Mouse (Mus musculus): ENCODE results near the gene Tdp1. TPM values are rescaled to one million over a fixed set of nuclear protein-coding genes. Genes with fewer than 3 reads are reported as not detected.
A peak's percentile ranks its signal among the peaks of the same experiment; 100 is the strongest.

Gene Tdp1
- 119 and 130 TPM in 2 replicates for total RNA-seq (2014; fragmentation: Nextera tagmentation)
- total RNA-seq (2017), result 30.2 and 35.3 TPM in 2 replicates
- 21.0 and 32.1 TPM in 2 replicates for polyA plus RNA-seq (2012)

DNA sequence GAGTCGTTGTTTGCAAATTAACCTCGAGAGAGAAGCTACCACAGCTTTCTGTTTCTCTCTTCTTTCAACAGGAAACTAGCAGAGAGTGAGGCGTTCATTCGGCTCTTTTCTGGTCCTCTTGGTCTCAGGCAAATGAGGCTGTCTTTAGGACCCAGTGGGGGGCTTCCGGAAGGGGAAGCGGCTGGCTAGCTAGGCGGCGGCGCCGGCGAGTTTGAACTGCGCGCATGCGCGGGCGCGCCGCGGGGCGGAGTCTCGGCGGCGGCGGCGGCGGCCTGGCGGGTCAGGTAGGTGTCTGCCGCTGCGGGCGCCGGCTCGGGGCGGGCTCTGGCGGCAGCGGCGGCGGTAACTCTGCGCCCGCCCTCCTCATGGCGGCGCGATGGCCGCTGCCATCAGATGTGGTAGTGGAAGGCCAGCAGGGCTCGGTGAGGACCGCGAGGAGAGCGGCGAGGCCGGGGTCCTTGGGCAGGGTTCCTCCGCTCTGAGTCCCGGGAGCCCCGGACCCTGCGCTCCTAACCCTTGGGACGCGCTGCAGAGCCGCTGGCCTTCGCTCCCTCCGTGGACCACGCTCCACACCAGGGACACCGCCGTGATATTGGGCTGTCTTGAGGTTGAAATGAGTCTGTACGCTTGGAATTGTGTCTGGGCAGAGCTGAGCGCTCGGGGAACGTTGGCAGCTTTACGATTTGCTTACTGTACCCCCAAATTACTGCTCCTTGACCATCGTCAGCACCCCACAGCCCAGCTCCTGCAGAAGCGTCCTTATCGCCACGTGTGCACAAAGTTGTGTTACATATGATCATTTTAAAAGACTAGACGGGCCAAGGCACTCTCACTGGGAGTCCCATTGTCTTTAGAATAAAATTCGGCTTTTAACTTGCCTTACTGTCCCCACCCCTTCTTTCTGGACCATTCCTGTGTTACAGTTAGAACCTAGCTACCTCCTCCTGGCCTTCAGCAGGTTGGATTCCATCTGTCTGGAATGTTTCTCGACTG, at the start of gene Tdp1, which contains the start of gene Efcab11:
Gene Tdp1, plus strand, starts transcription at position 249 of the 993 bp plus-strand sequence.
Gene Efcab11, minus strand, starts transcription at position 171 of the 993 bp plus-strand sequence.
- Histone ChIP-seq H3K4me1 (ENCODE audit: insufficient read depth, low read depth, low read length) (peaks cover 33% of the 10 kb centered on the region), H3K9me3 (replicated peaks) (no peaks in the 10 kb centered on the region), H3K4me3 (ENCODE audit: low read depth, low read length) (peak within 1 kb of the TSS; percentile 81), H3K36me3 (replicated peaks) (peaks cover 33% of the 10 kb centered on the region), H3K27me3 (ENCODE audit: insufficient read depth, low read length) (no peaks in the 10 kb centered on the region)
- ATAC-seq (ENCODE audit: extremely low read depth, insufficient number of reproducible peaks, low FRiP score, poor library complexity, severe bottlenecking) (peak; percentile 47), DNase-seq (ENCODE audit: low spot score) (peak; percentile 97)
- no peak for TF ChIP-seq GATA2 (IDR thresholded peaks at IDR 0.05; ENCODE audit: borderline replicate concordance, low read depth, low read length)
- no peak for TF ChIP-seq GATA1 (IDR thresholded peaks at IDR 0.05; ENCODE audit: borderline replicate concordance, low read length)
- no peak for TF ChIP-seq TAL1 (conservative IDR thresholded peaks at IDR 0.05; ENCODE audit: low read depth, low read length)
- no peak for TF ChIP-seq CTCF (IDR thresholded peaks at IDR 0.05; ENCODE audit: low read depth, low read length)
- TF ChIP-seq POLR2AphosphoS5 (IDR thresholded peaks at IDR 0.05; ENCODE audit: insufficient replicate concordance, low read depth, low read length), result no peak

DNA sequence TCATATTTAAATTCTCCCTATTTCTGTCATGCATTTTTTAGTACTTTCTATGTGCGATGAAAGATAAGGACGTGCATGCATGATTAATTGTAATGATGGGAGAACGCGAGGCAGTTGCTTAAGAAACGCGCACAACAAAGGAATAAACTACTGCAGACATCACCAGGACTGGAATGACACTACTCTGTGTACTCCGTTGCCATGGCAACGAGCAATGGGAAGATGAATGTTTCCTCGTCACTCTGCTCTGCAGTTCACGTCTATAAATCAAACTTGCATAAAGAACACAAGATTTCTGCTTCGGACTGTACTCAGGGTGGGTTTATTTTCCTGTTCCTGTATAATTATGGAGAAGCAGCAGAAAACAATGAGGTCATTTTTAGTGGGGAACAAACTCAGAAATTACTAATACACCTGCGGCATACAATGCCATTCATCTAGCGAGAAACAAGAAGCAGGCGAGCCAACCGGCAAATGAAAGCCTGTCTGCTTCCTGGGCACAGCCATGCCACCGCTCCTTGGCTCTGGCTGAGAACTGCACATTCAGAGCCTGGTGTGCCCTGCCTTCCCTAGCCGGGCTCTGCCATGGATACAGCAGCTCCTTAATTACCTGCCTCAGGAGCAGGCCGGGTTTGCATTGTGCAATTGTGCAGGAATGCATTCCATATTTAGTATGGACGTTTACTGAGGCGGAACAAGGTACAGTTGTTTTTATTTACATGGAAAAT, 47.7 kb upstream of the Tdp1 start:
- Histone ChIP-seq H3K27me3 (ENCODE audit: insufficient read depth, low read length) (peaks cover 2% of the 10 kb centered on the region), H3K9me3 (replicated peaks) (peaks cover 4% of the 10 kb centered on the region), H3K4me1 (ENCODE audit: insufficient read depth, low read depth, low read length) (no peaks in the 10 kb centered on the region), H3K4me3 (ENCODE audit: low read depth, low read length) (no peak overlapping the region), H3K36me3 (replicated peaks) (no peaks in the 10 kb centered on the region)
- TF ChIP-seq TAL1 (conservative IDR thresholded peaks at IDR 0.05; ENCODE audit: low read depth, low read length), result no peak
- no peak for TF ChIP-seq GATA1 (IDR thresholded peaks at IDR 0.05; ENCODE audit: borderline replicate concordance, low read length)
- no peak for TF ChIP-seq POLR2AphosphoS5 (IDR thresholded peaks at IDR 0.05; ENCODE audit: insufficient replicate concordance, low read depth, low read length)
- no peak for TF ChIP-seq GATA2 (IDR thresholded peaks at IDR 0.05; ENCODE audit: borderline replicate concordance, low read depth, low read length)
- TF ChIP-seq CTCF (IDR thresholded peaks at IDR 0.05; ENCODE audit: low read depth, low read length), result no peak
- DNase-seq (ENCODE audit: low spot score), result no peak
- no peak for ATAC-seq (ENCODE audit: extremely low read depth, insufficient number of reproducible peaks, low FRiP score, poor library complexity, severe bottlenecking)

DNA sequence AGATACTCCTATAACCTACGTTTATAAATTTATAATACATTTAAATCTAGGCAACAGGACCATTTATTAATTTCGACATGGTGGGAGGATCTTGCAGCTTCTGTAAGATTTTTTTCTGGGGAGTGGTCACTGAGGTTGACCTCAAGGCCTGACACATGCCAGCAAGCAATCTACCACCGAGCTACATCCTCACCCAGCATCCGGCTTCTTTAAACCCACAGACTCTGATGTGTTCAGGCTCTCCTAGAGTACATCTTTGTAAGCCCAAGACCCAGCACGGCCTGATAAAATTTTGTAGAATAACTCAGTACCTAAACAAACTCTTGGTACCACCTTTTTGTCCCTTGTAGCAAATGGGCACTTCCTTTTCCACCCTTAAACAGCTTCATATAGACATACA, 46.8 kb upstream of the Tdp1 start:
- Histone ChIP-seq H3K4me3 (ENCODE audit: low read depth, low read length) (no peak overlapping the region), H3K36me3 (replicated peaks) (no peaks in the 10 kb centered on the region), H3K4me1 (ENCODE audit: insufficient read depth, low read depth, low read length) (no peaks in the 10 kb centered on the region), H3K27me3 (ENCODE audit: insufficient read depth, low read length) (peaks cover 2% of the 10 kb centered on the region), H3K9me3 (replicated peaks) (peaks cover 4% of the 10 kb centered on the region)
- ATAC-seq (ENCODE audit: extremely low read depth, insufficient number of reproducible peaks, low FRiP score, poor library complexity, severe bottlenecking), result no peak
- no peak for DNase-seq (ENCODE audit: low spot score)
- TF ChIP-seq GATA2 (IDR thresholded peaks at IDR 0.05; ENCODE audit: borderline replicate concordance, low read depth, low read length), result no peak
- no peak for TF ChIP-seq POLR2AphosphoS5 (IDR thresholded peaks at IDR 0.05; ENCODE audit: insufficient replicate concordance, low read depth, low read length)

DNA sequence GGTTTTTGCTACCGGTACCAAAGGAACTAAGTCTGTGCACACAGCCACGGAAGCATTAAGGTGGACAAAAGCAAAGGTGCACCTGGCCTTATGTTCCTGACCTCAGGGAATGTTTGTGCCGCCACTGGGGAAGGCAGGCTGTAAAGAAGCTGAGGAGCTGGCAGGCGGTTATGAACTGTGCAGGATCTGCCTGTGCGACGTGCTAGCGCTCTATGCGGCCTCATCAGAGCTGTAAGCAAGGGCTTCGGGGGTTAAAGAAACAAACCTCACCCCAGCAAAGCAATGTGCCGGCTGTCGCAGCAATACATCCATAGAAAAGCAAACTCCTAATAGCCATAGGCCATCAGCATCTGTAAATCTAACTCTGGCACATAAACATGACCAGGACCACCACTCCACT, 46.2 kb upstream of the Tdp1 start:
- DNase-seq (ENCODE audit: low spot score) (no peak), ATAC-seq (ENCODE audit: extremely low read depth, insufficient number of reproducible peaks, low FRiP score, poor library complexity, severe bottlenecking) (no peak)
- peaks cover 1% of the 10 kb centered on the region for H3K27me3 ChIP-seq (ENCODE audit: insufficient read depth, low read length)
- H3K4me3 ChIP-seq (ENCODE audit: low read depth, low read length), result no peak overlapping the region
- TF ChIP-seq CTCF (IDR thresholded peaks at IDR 0.05; ENCODE audit: low read depth, low read length) (no peak), POLR2AphosphoS5 (IDR thresholded peaks at IDR 0.05; ENCODE audit: insufficient replicate concordance, low read depth, low read length) (no peak), GATA2 (IDR thresholded peaks at IDR 0.05; ENCODE audit: borderline replicate concordance, low read depth, low read length) (no peak), GATA1 (IDR thresholded peaks at IDR 0.05; ENCODE audit: borderline replicate concordance, low read length) (no peak), TAL1 (conservative IDR thresholded peaks at IDR 0.05; ENCODE audit: low read depth, low read length) (no peak)
- peaks cover 4% of the 10 kb centered on the region for H3K9me3 ChIP-seq (replicated peaks)
- H3K4me1 ChIP-seq (ENCODE audit: insufficient read depth, low read depth, low read length), result no peaks in the 10 kb centered on the region
- H3K36me3 ChIP-seq (replicated peaks), result no peaks in the 10 kb centered on the region

DNA sequence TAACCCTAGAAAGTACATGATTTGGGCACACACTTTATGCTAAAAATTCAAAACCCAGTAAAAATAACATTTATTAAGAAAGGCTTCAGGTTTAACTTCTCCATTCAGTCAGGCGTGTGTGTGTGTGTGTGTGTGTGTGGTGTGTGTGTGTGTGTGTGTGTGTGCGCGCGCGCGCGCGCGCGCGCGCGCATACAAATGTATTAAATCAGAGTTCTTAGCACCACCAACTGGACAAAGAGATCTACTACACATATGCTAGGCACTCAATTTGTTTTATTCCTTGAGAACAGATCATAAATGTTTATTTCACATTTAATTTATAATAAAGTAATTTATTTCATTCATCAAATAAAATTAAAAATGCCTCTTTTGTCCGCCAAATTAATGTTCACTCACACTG, 45.6 kb upstream of the Tdp1 start:
- peaks cover 4% of the 10 kb centered on the region for H3K9me3 ChIP-seq (replicated peaks)
- H3K4me1 ChIP-seq (ENCODE audit: insufficient read depth, low read depth, low read length), result no peaks in the 10 kb centered on the region
- DNase-seq (ENCODE audit: low spot score) (no peak), ATAC-seq (ENCODE audit: extremely low read depth, insufficient number of reproducible peaks, low FRiP score, poor library complexity, severe bottlenecking) (no peak)
- TF ChIP-seq CTCF (IDR thresholded peaks at IDR 0.05; ENCODE audit: low read depth, low read length) (no peak), TAL1 (conservative IDR thresholded peaks at IDR 0.05; ENCODE audit: low read depth, low read length) (no peak), POLR2AphosphoS5 (IDR thresholded peaks at IDR 0.05; ENCODE audit: insufficient replicate concordance, low read depth, low read length) (no peak), GATA1 (IDR thresholded peaks at IDR 0.05; ENCODE audit: borderline replicate concordance, low read length) (no peak), GATA2 (IDR thresholded peaks at IDR 0.05; ENCODE audit: borderline replicate concordance, low read depth, low read length) (no peak)
- H3K36me3 ChIP-seq (replicated peaks), result no peaks in the 10 kb centered on the region
- no peak overlapping the region for H3K4me3 ChIP-seq (ENCODE audit: low read depth, low read length)
- no peaks in the 10 kb centered on the region; the same call in 1 of the 2 replicates for H3K27me3 ChIP-seq (ENCODE audit: insufficient read depth, low read length)

DNA sequence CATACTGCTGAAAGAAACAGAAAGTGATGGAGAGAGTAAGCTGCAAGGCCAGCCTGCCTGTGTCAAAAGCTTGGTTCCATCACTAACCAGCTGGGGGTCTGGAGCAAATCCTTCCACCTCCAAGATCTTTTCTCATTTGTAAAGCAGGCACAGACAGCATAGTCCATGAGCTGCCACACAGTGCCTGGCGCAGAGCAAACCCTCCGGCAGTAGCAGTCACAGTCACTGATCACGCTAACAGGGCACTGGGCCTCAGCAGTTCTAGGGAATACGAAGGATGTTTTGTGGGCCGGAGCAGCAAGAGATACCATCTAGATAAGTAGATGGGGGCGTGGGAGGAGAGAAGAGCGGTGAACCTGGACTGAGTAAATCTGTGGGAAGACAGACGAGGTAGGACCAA, 39.4 kb upstream of the Tdp1 start:
- Histone ChIP-seq H3K4me3 (ENCODE audit: low read depth, low read length) (no peak overlapping the region), H3K9me3 (replicated peaks) (peaks cover 3% of the 10 kb centered on the region), H3K4me1 (ENCODE audit: insufficient read depth, low read depth, low read length) (no peaks in the 10 kb centered on the region), H3K36me3 (replicated peaks) (no peaks in the 10 kb centered on the region), H3K27me3 (ENCODE audit: insufficient read depth, low read length) (no peaks in the 10 kb centered on the region; the same call in 1 of the 2 replicates)
- TF ChIP-seq GATA2 (IDR thresholded peaks at IDR 0.05; ENCODE audit: borderline replicate concordance, low read depth, low read length) (no peak), TAL1 (conservative IDR thresholded peaks at IDR 0.05; ENCODE audit: low read depth, low read length) (no peak), POLR2AphosphoS5 (IDR thresholded peaks at IDR 0.05; ENCODE audit: insufficient replicate concordance, low read depth, low read length) (no peak), GATA1 (IDR thresholded peaks at IDR 0.05; ENCODE audit: borderline replicate concordance, low read length) (no peak), CTCF (IDR thresholded peaks at IDR 0.05; ENCODE audit: low read depth, low read length) (no peak)
- no peak for DNase-seq (ENCODE audit: low spot score)
- no peak for ATAC-seq (ENCODE audit: extremely low read depth, insufficient number of reproducible peaks, low FRiP score, poor library complexity, severe bottlenecking)

Measured in G1E (cell line).